Comparison of ENCODE assay signal across 8 mouse cellular contexts in genomic region chr10:24797246-24797645, GRCm38 (mm10). TPM values are rescaled to one million over a fixed set of nuclear protein-coding genes. Genes with fewer than 3 reads are reported as not detected.
DNase-seq lines count a peak whose midpoint lies in the region; ATAC-seq and TF ChIP-seq lines count a peak whose summit lies in the region.

No protein-coding gene starts in this region.

- peak; percentile 81; the same call in 1 of the 2 replicates for TF ChIP-seq CTCF in brain, embryonic 14.5 days (IDR thresholded peaks at IDR 0.05; ENCODE audit: borderline replicate concordance, extremely low read depth, insufficient read depth, insufficient read length)
- peak; percentile 86 for TF ChIP-seq CTCF in forebrain, postnatal 0 days (IDR thresholded peaks at IDR 0.05; ENCODE audit: low read depth)

- H3K4me2 ChIP-seq in forebrain, postnatal 0 days (ENCODE audit: low read depth), result no peak overlapping the region

- no peak overlapping the region for H3K9ac ChIP-seq in forebrain, postnatal 0 days

- H3K27ac ChIP-seq in forebrain, postnatal 0 days (ENCODE audit: low read depth, low read length), result no peak overlapping the region

- DNase-seq in cerebellum, adult 11 months, result peak; percentile 15
- peak; percentile 42 for DNase-seq in brain, embryonic 14.5 days (ENCODE audit: low read depth)
- DNase-seq in forebrain, postnatal 0 days, result peak; percentile 62
- DNase-seq in large intestine, adult 2 months (ENCODE audit: low read depth, low spot score), result peak; percentile 21
- peak; percentile 75 for DNase-seq in lung, postnatal 36 days
- peak; percentile 33 to 72 for DNase-seq in spleen, adult 18-20 months

- 44% methylated on average over 5 of the region's 5 CpGs for WGBS in forebrain, postnatal 0 days
- 38% methylated on average over 5 of the region's 5 CpGs for WGBS in large intestine, adult 2 months

- no peak for ATAC-seq in cerebellum, adult (ENCODE audit: insufficient number of reproducible peaks, low FRiP score, low TSS enrichment)
- ATAC-seq in CD4-positive, CD25-positive, alpha-beta regulatory T cell, adult 4 months, result peak; percentile 85
- peak; percentile 23; the same call in 1 of the 2 replicates for ATAC-seq in forebrain, postnatal 0 days

- H3K36me3 ChIP-seq in forebrain, postnatal 0 days (ENCODE audit: insufficient read depth), result no peaks in the 10 kb centered on the region

- no peak for TF ChIP-seq POLR2A in brain, embryonic 14.5 days (IDR thresholded peaks at IDR 0.05; ENCODE audit: borderline replicate concordance, extremely low read depth, insufficient read depth, insufficient read length, poor library complexity, severe bottlenecking)

- H3K4me1 ChIP-seq in forebrain, postnatal 0 days (ENCODE audit: insufficient read depth), result no peaks in the 10 kb centered on the region

- no peak overlapping the region for H3K4me3 ChIP-seq in forebrain, postnatal 0 days (ENCODE audit: low read depth, low read length)

- H3K9me3 ChIP-seq in forebrain, postnatal 0 days (ENCODE audit: low read length), result no peaks in the 10 kb centered on the region

- H3K27me3 ChIP-seq in forebrain, postnatal 0 days (ENCODE audit: insufficient read depth, low read length), result no peaks in the 10 kb centered on the region

RNA-seq across cellular contexts. Expression of gene Enpp3, which starts 45.4 kb away (rescaled TPM):
- under 1 TPM; 0.18 to 0.23 TPM for polyA plus RNA-seq in CD4-positive, CD25-positive, alpha-beta regulatory T cell, adult 4 months (2017; shearing (Covaris generic))
- 1.7 and 2.7 TPM in 2 replicates for polyA plus RNA-seq in brain, embryonic 14.5 days (2012; rRNA removed)
- total RNA-seq in forebrain, postnatal 0 days (2014; rRNA removed), result 2.3 and 2.5 TPM in 2 replicates
- 1.2 and 1.7 TPM in 2 replicates for polyA plus RNA-seq in forebrain, postnatal 0 days (2015; fragmentation: Nextera tagmentation; extraction: Ambion mirVana)
- 2.2 and 23.4 TPM in 2 replicates for polyA plus RNA-seq in large intestine, adult 2 months (2012; rRNA removed)

Comparison
In these comparisons a context has a peak if more than half of its experiments do, and no peak if none do; other contexts are left out.
1. DNase-seq: peak in every context shown above with its lines; median percentile 75 in lung, postnatal 36 days; 62 in forebrain, postnatal 0 days; 52 in spleen, adult 18-20 months; 42 in brain, embryonic 14.5 days; 21 in large intestine, adult 2 months; 15 in cerebellum, adult 11 months.